Mouse (Mus musculus) small intestine, adult 2 months (tissue): ENCODE data around the gene Rasgrp4.

Experiments used
- CTCF ChIP-seq: fragments of 200-500 bp; IDR thresholded peaks from 2 replicates; pipeline ENCODE4 v1.5.1; 2012; ENCODE audit warnings: low read depth, mild to moderate bottlenecking, control low read depth, inconsistent platforms, low read length, moderate library complexity, mixed read lengths; ENCODE audit not compliant: insufficient replicate concordance, insufficient read length; ENCODE audit errors: extremely low read depth
- POLR2A ChIP-seq: fragments of 200-500 bp; IDR thresholded peaks from 2 replicates; pipeline ENCODE4 v1.6.1; 2012; ENCODE audit warnings: low read depth, mild to moderate bottlenecking, control low read depth, inconsistent platforms, low read length, moderate library complexity

DNA sequence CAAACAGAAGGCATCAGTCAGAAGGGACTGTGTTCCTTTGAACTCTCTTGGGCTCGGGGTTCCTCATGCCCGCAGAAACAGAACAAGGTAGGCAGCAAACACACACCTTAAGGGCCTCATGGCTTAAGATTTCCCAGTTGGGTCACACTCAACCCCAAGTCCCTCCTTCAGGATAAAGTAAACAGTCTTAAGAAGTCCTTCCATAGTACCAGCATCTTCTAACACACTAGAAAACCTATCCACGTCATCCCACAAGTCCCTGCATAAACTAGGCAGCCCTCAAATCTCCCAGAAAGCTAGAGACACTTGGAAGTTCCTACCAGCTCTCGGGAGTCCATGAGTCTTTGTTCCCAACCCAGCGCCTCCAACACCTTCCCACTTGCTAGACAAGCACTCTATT is 27.6 kb downstream of the Rasgrp4 start:
- TF ChIP-seq CTCF: no peak
- TF ChIP-seq POLR2A: no peak
